Mouse (Mus musculus): Measurements from ENCODE around the gene Gnpat. TPM values are rescaled to one million over a fixed set of nuclear protein-coding genes. Genes with fewer than 3 reads are reported as not detected.
A peak's percentile ranks its signal among the peaks of the same experiment; 100 is the strongest.

Gene Gnpat
- polyA plus RNA-seq, 2 experiments, result 94.8 to 95.1 TPM

GRCm38 (mm10) chr8:124926351-124926771, 63.5 kb downstream of the Gnpat start:
- ATAC-seq (ENCODE audit: low FRiP score, low read depth) (no peak), DNase-seq (ENCODE audit: low spot score) (no peak)
- WGBS, result 70% methylated on average over 10 of the region's 10 CpGs

DNA sequence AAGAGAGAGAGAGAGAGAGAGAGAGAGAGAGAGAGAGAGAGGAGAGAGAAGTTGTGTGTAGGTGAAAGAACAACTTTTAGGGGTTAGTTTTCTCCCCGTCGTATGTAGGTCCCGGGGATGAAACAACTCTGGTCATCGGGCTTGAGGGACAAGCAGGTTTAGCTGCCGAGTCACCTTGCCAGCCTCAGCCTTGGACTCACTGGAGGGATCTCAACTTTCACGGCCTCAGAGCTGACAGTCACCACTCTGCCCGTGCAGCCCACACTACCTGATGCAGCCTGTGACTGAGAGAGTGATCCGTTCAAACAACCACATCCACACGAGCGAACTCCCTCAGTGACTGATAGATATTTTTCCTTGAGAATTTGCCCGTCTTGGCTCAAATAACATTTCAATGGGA, 66.2 kb downstream of the Gnpat start:
- no peak overlapping the region for H3K27ac ChIP-seq (replicated peaks; ENCODE audit: low read depth, low read length)
- no peak overlapping the region for H3K4me2 ChIP-seq (replicated peaks; ENCODE audit: low read depth, low read length, severe bottlenecking)
- H3K27me3 ChIP-seq (ENCODE audit: control insufficient read depth, insufficient read depth, low read length), result no peaks in the 10 kb centered on the region
- no peak for TF ChIP-seq POLR2A (IDR thresholded peaks at IDR 0.05; ENCODE audit: borderline replicate concordance, extremely low read depth, insufficient read depth, insufficient read length)
- H3K36me3 ChIP-seq (ENCODE audit: control insufficient read depth, insufficient read depth, low read length), result peaks cover 3% of the 10 kb centered on the region; the same call in 1 of the 2 replicates
- WGBS, result 72% methylated on average over 11 of the region's 11 CpGs
- 0 out of 2 replicates have a peak, but pooled peaks cover 3% of the 10 kb centered on the region for H3K4me1 ChIP-seq (ENCODE audit: control insufficient read depth, insufficient read depth, low read length)
- H3K9ac ChIP-seq (ENCODE audit: low read depth, low read length, severe bottlenecking), result no peak overlapping the region
- no peak for DNase-seq (ENCODE audit: low spot score)
- no peak overlapping the region for H3K4me3 ChIP-seq (replicated peaks; ENCODE audit: low read length)
- no peaks in the 10 kb centered on the region; the same call in 1 of the 2 replicates for H3K9me3 ChIP-seq (ENCODE audit: control insufficient read depth, low read length)
- no peak for ATAC-seq (ENCODE audit: low FRiP score, low read depth)

More at GRCm38 (mm10) chr8:124926351-124926771, 63.5 kb downstream of the Gnpat start:
- Histone ChIP-seq H3K36me3 (ENCODE audit: control insufficient read depth, insufficient read depth, low read length) (peaks cover 3% of the 10 kb centered on the region; the same call in 1 of the 2 replicates), H3K27ac (replicated peaks; ENCODE audit: low read depth, low read length) (0 out of 2 replicates have a peak overlapping the region, but pooled peaks have one; percentile 13), H3K27me3 (ENCODE audit: control insufficient read depth, insufficient read depth, low read length) (no peaks in the 10 kb centered on the region), H3K9me3 (ENCODE audit: control insufficient read depth, low read length) (no peaks in the 10 kb centered on the region; the same call in 1 of the 2 replicates), H3K9ac (ENCODE audit: low read depth, low read length, severe bottlenecking) (no peak overlapping the region), H3K4me2 (replicated peaks; ENCODE audit: low read depth, low read length, severe bottlenecking) (no peak overlapping the region), H3K4me1 (ENCODE audit: control insufficient read depth, insufficient read depth, low read length) (0 out of 2 replicates have a peak, but pooled peaks cover 3% of the 10 kb centered on the region), H3K4me3 (replicated peaks; ENCODE audit: low read length) (no peak overlapping the region)
- TF ChIP-seq POLR2A (IDR thresholded peaks at IDR 0.05; ENCODE audit: borderline replicate concordance, extremely low read depth, insufficient read depth, insufficient read length), result no peak

- DNase-seq (ENCODE audit: low spot score), result no peak
- Histone ChIP-seq H3K27ac (replicated peaks; ENCODE audit: low read depth, low read length) (no peak overlapping the region), H3K27me3 (ENCODE audit: control insufficient read depth, insufficient read depth, low read length) (no peaks in the 10 kb centered on the region), H3K36me3 (ENCODE audit: control insufficient read depth, insufficient read depth, low read length) (peaks cover 3% of the 10 kb centered on the region; the same call in 1 of the 2 replicates), H3K4me3 (replicated peaks; ENCODE audit: low read length) (no peak overlapping the region), H3K9ac (ENCODE audit: low read depth, low read length, severe bottlenecking) (no peak overlapping the region), H3K4me2 (replicated peaks; ENCODE audit: low read depth, low read length, severe bottlenecking) (no peak overlapping the region), H3K4me1 (ENCODE audit: control insufficient read depth, insufficient read depth, low read length) (peaks cover 3% of the 10 kb centered on the region; the same call in 1 of the 2 replicates), H3K9me3 (ENCODE audit: control insufficient read depth, low read length) (no peaks in the 10 kb centered on the region; the same call in 1 of the 2 replicates)
- TF ChIP-seq POLR2A (IDR thresholded peaks at IDR 0.05; ENCODE audit: borderline replicate concordance, extremely low read depth, insufficient read depth, insufficient read length), result no peak
- WGBS, result 78% methylated on average over 13 of the region's 13 CpGs
- ATAC-seq (ENCODE audit: low FRiP score, low read depth), result no peak
Measured at GRCm38 (mm10) chr8:124930086-124930485, 67.3 kb downstream of the Gnpat start.

DNA sequence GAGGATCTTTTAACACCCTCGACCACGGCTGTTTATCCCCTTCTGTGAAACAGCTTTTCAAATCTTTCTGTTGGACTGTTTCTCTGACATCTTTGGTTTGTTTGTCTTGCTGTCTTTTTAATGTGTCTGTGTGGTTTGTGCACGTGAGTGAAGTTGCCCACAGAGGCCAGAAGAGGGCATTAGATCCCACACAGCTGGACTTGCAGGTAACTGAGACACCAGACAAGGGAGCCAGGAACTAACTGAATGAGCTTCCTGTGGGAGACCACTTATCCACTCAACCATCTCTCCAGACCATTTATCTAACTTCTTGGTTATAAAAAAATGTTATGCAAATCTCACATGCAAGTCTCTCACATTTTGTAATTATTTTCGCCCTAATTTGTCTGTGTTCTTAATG, 67.8 kb downstream of the Gnpat start:
- no peak overlapping the region for H3K4me3 ChIP-seq (replicated peaks; ENCODE audit: low read length)
- no peak for ATAC-seq (ENCODE audit: low FRiP score, low read depth)
- DNase-seq (ENCODE audit: low spot score), result no peak
- H3K4me1 ChIP-seq (ENCODE audit: control insufficient read depth, insufficient read depth, low read length), result peaks cover 3% of the 10 kb centered on the region; the same call in 1 of the 2 replicates
- TF ChIP-seq POLR2A (IDR thresholded peaks at IDR 0.05; ENCODE audit: borderline replicate concordance, extremely low read depth, insufficient read depth, insufficient read length), result no peak
- H3K9me3 ChIP-seq (ENCODE audit: control insufficient read depth, low read length), result no peaks in the 10 kb centered on the region; the same call in 1 of the 2 replicates
- 64% methylated on average over 4 of the region's 4 CpGs for WGBS
- no peak overlapping the region for H3K4me2 ChIP-seq (replicated peaks; ENCODE audit: low read depth, low read length, severe bottlenecking)
- no peak overlapping the region for H3K9ac ChIP-seq (ENCODE audit: low read depth, low read length, severe bottlenecking)
- peaks cover 3% of the 10 kb centered on the region; the same call in 1 of the 2 replicates for H3K36me3 ChIP-seq (ENCODE audit: control insufficient read depth, insufficient read depth, low read length)
- H3K27me3 ChIP-seq (ENCODE audit: control insufficient read depth, insufficient read depth, low read length), result no peaks in the 10 kb centered on the region
- H3K27ac ChIP-seq (replicated peaks; ENCODE audit: low read depth, low read length), result no peak overlapping the region

GRCm38 (mm10) chr8:124932435-124932834, 69.6 kb downstream of the Gnpat start:
- TF ChIP-seq POLR2A (IDR thresholded peaks at IDR 0.05; ENCODE audit: borderline replicate concordance, extremely low read depth, insufficient read depth, insufficient read length), result no peak
- WGBS, result 81% methylated on average over 3 of the region's 3 CpGs
- no peak for DNase-seq (ENCODE audit: low spot score)
- H3K4me1 ChIP-seq (ENCODE audit: control insufficient read depth, insufficient read depth, low read length), result no peaks in the 10 kb centered on the region; the same call in 1 of the 2 replicates
- no peak overlapping the region for H3K4me2 ChIP-seq (replicated peaks; ENCODE audit: low read depth, low read length, severe bottlenecking)
- no peaks in the 10 kb centered on the region for H3K27me3 ChIP-seq (ENCODE audit: control insufficient read depth, insufficient read depth, low read length)
- no peak for ATAC-seq (ENCODE audit: low FRiP score, low read depth)
- peaks cover 3% of the 10 kb centered on the region; the same call in 1 of the 2 replicates for H3K36me3 ChIP-seq (ENCODE audit: control insufficient read depth, insufficient read depth, low read length)
- H3K4me3 ChIP-seq (replicated peaks; ENCODE audit: low read length), result no peak overlapping the region
- no peaks in the 10 kb centered on the region; the same call in 1 of the 2 replicates for H3K9me3 ChIP-seq (ENCODE audit: control insufficient read depth, low read length)
- no peak overlapping the region for H3K9ac ChIP-seq (ENCODE audit: low read depth, low read length, severe bottlenecking)
- no peak overlapping the region for H3K27ac ChIP-seq (replicated peaks; ENCODE audit: low read depth, low read length)

All from limb, embryonic 14.5 days (tissue).